Mouse (Mus musculus) retina, embryonic 14.5 days (tissue): ENCODE measurements at regions not wholly inside any gene's neighbourhood (a gene's known extent, or its start where the extent isn't known, plus 50 kb on each side); places are given as distances from the start of the nearest gene placed in this dataset.
A peak's percentile ranks its signal among the peaks of the same experiment; 100 is the strongest.

ENCODE experiments used
- DNase-seq: peaks from one replicate; pipeline ENCODE4 v3.0.0-alpha.2; 2015; ENCODE audit warnings: low spot score

- DNase-seq: no peak
Observed at GRCm38 (mm10) chr11:20882756-20883155, 51.9 kb upstream of the Lgalsl start.

- no peak for DNase-seq
Observed at GRCm38 (mm10) chr11:20883907-20884306, 53.1 kb upstream of the Lgalsl start.

- DNase-seq: no peak
Observed at GRCm38 (mm10) chr11:20887044-20887443, 56.2 kb upstream of the Lgalsl start.

DNA sequence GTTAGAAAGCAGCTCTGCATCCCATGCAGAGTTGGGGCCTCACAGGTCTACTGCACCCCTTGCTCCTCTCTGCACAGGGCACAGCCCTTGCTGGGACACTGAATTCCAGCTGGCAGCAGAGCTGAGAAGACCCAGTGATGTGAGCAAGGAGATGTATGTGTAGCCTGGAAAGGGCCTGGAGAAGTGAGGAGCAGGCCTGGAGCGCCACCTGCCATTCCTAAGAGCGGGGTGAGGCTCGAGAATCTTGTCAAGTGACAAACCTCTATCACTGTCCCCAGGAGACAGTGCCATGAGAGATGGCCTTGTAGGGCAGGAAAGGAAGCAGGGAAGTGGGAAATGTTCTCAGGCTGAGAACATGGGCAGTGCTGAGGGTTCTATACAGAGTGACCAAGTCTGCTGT is 59.6 kb upstream of the Lgalsl start:
- no peak for DNase-seq

DNA sequence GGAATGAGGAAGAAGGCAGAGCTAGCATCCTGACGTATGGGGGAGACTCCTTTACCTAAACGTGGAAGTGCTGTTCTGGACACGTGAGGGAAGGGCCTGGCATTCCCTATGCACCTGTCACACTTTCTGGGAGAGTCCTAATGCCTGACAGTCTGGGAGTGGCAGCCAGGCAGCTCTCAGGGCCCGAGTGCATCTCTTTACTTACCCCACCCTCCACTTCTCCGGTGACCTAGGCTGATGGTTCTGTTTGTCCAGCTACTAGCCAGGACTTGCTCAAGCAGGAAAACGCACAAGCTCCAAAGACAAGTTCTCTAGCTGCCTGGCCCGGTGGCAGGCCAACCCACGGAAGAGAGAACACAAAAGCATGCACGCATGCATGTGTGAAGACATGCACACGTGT is 60.9 kb upstream of the Lgalsl start:
- no peak for DNase-seq

GRCm38 (mm10) chr11:20896277-20897123 is 65.6 kb upstream of the Lgalsl start:
- DNase-seq: no peak

DNA sequence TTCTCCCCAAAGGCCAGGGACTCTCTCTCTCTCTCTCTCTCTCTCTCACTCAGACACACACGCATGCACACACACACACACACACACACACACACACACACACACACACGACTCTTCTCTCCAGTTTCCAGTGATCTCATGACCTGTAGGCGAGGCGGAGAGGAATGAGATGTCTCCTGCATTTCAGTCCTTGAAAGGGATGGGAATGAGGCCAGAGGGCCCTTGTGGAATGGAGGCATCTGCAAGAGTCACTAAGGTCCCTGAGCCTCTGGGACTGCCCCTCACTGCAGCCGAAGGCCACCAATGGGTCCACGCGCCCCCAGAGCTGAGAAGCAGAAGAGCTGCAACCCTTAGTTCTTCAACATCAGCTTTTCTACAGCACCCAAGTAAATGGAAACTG is 66.6 kb upstream of the Lgalsl start:
- DNase-seq: no peak

GRCm38 (mm10) chr11:20898558-20898957 is 67.7 kb upstream of the Lgalsl start:
- DNase-seq: no peak

DNA sequence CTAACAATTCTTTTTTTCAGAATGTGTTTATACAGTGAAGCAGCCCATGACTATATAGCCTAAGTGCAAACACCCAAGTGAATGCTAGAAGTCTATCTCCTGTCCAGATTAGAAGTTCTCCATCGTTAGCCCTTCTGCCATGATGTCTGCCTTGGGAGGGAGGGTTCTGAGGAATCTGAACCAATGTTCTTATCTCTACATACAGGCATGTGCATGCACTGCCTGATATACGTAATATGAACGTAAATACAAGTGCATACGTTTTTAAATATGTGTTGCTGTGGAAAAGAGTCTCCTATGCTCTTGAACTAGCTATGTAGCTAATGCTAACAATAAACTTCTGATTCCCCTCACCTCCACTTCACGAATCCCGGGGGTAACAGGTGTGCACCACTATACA is 68.9 kb upstream of the Lgalsl start:
- no peak for DNase-seq

DNA sequence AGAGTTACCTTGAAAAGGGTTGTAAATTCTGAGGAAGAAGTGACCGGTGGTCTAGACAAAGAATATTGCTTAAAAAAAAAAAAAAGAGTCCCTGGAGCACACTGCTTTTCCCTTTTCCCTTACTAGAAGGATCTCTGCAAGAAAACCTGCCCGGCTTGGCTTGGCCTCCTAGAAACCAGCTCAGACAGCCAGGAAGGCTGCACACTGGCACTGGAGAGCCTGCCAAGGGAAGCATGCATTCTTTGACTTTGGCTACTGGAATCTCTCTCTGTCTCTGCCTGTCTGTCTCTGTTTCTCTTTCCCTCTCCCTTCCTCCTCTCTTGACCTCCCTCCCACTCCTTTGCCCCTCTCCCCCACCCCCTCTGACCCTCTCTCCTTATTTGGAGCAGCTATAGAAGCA is 71.1 kb upstream of the Lgalsl start:
- DNase-seq: no peak

- DNase-seq: no peak
Observed at GRCm38 (mm10) chr11:20902910-20903309, 72.1 kb upstream of the Lgalsl start.

DNA sequence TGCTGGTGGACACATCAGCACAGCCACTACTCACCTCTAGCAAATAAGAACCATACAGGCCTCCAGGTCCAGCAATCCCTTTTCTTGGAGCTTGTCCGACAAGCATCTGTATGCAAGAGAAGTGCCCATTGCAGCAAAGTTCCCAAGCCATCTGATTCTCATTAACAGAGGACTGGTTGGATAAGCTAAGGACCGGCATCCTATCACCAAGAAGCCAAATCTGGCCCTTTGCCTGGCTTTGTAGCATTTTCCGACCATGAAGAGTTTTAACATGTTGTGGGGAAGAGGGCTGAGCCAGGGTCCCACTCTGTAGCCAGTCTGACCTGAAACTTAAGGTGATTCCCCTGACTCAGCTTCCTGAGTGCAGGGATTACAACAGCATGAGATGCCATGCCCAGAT is 77.1 kb upstream of the Lgalsl start:
- no peak for DNase-seq

DNA sequence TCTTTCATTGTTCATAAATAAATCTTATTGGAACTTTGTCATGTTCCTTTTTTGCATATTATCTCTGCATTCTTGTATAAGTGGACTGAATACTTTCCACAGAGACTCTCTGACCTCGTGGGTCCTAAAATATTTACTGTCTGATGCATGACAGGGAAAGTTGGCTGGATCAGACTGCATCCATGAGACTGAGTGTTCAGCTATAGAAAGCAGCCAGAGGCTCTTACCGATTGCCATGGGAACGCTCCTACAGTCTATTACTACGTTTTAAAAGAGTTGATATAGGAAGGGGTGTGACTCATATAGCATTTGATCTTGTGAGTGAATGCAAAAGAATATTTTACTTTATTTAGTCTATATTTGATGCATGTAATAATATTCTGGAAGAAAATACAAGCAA is 77.6 kb upstream of the Lgalsl start:
- no peak for DNase-seq

GRCm38 (mm10) chr11:20913042-20913441 is 82.2 kb upstream of the Lgalsl start:
- DNase-seq: no peak

GRCm38 (mm10) chr11:20913598-20914296 is 82.9 kb upstream of the Lgalsl start:
- peak; percentile 94 for DNase-seq

GRCm38 (mm10) chr11:20914297-20914997 is 83.6 kb upstream of the Lgalsl start:
- DNase-seq: no peak

- DNase-seq: peak; percentile 61
Observed at GRCm38 (mm10) chr11:20915182-20915602, 84.3 kb upstream of the Lgalsl start.

GRCm38 (mm10) chr11:20915687-20916432 is 85.0 kb upstream of the Lgalsl start:
- no peak for DNase-seq

DNA sequence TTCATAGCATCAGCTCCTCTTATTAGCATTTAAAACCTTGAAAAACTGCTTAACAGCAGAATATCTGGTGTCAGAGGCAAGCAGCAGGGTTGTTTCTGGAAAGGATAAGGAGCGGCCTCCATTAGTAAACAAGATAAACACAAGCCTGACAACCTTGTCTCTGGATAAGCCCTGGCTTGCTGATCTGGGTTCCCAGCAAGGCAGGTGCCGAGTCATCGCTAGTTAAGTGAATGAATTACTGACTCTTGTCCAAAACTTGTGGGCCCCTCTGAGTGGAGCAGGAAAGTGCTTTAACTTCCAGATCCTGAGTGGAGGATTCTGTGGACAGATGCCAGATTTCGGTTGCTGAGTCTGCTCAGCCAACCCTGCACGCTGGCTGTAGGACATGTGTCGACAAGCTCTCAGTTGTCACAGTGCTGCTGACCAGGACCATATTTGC is 85.6 kb upstream of the Lgalsl start:
- DNase-seq: no peak

- no peak for DNase-seq
Observed at GRCm38 (mm10) chr11:20916961-20917360, 86.1 kb upstream of the Lgalsl start.

- DNase-seq: no peak
Observed at GRCm38 (mm10) chr11:20917483-20917882, 86.6 kb upstream of the Lgalsl start.

DNA sequence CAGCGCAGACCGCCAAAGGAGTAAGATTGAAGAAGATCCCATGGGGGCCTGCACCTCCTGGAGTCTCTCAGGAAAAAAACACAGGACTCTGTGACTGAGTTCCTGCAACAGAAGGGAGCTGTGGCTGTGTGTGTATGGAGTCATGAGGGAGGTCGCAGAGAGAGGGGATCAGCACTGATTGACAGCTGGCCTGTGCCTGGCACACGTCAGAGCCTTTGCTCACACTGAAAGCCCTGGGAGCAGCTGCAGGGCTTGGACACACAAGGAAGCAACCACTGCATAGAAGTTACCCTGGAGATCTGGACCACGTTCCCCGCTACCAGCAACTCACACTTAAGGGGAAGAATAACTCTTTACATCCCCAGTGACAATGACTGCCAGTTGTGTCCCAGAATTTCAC is 92.3 kb upstream of the Lgalsl start:
- DNase-seq: peak; percentile 34
